Mouse (Mus musculus) MEL (cell line): ENCODE measurements at regions not wholly inside any gene's neighbourhood (a gene's known extent, or its start where the extent isn't known, plus 50 kb on each side); places are given as distances from the start of the nearest gene placed in this dataset.

Experiments used
- DNase-seq: peaks from one replicate; pipeline ENCODE4 v3.0.0; 2011; ENCODE audit warnings: low read depth, low spot score
- H3K27ac ChIP-seq: 2 replicates; pipeline ENCODE4 v1.5.1; 2012; ENCODE audit warnings: low read depth, mild to moderate bottlenecking, control low read depth, low read length, moderate library complexity; ENCODE audit not compliant: control insufficient read depth
- H3K27me3 ChIP-seq, 2 experiments: fragments of 150-350 bp in 1 of 2; sonication (generic) in 1 of 2; 2 replicates each; pipeline ENCODE4 v1.6.1; 2012; ENCODE audit warnings: low read length in 2 of 2, mild to moderate bottlenecking in 2 of 2, improper control_type of control experiment in 1 of 2, moderate library complexity in 1 of 2; ENCODE audit not compliant: insufficient read depth in 2 of 2, control insufficient read depth in 1 of 2
- H3K36me3 ChIP-seq, 2 experiments: 2 replicates each; pipeline ENCODE4 v1.6.1; 2012 to 2014; ENCODE audit warnings: low read length in 2 of 2, improper control_type of control experiment in 1 of 2, inconsistent platforms in 1 of 2, mild to moderate bottlenecking in 1 of 2; ENCODE audit not compliant: insufficient read depth in 2 of 2, control insufficient read depth in 1 of 2
- H3K4me1 ChIP-seq, 2 experiments: fragments of 150-350 bp in 1 of 2; sonication (generic) in 1 of 2; 2 replicates each; pipeline ENCODE4 v1.6.1; 2012; ENCODE audit warnings: low read length in 2 of 2, improper control_type of control experiment in 1 of 2, mild to moderate bottlenecking in 1 of 2; ENCODE audit not compliant: insufficient read depth in 2 of 2, control insufficient read depth in 1 of 2
- H3K4me3 ChIP-seq, 2 experiments: fragments of 150-350 bp in 1 of 2; sonication (generic) in 1 of 2; 2 replicates each; pipeline ENCODE4 v1.5.1; 2012; ENCODE audit warnings: low read depth in 2 of 2, low read length in 2 of 2, mild to moderate bottlenecking in 2 of 2, moderate library complexity in 2 of 2, control low read depth in 1 of 2, improper control_type of control experiment in 1 of 2; ENCODE audit not compliant: control insufficient read depth in 1 of 2, insufficient read depth in 1 of 2
- H3K79me2 ChIP-seq: 2 replicates; pipeline ENCODE4 v1.6.1; 2012; ENCODE audit warnings: mild to moderate bottlenecking, low read length, moderate library complexity; ENCODE audit not compliant: control insufficient read depth, poor library complexity, insufficient read depth
- H3K9ac ChIP-seq: 2 replicates; pipeline ENCODE4 v1.6.1; 2012; ENCODE audit warnings: low read depth, mild to moderate bottlenecking, control low read depth, low read length, moderate library complexity; ENCODE audit not compliant: control insufficient read depth, poor library complexity, severe bottlenecking
- H3K9me3 ChIP-seq: fragments of 150-350 bp; sonication (generic); replicated peaks from 2 replicates; pipeline ENCODE4 v1.6.1; 2012; ENCODE audit warnings: mild to moderate bottlenecking, low read length, improper control_type of control experiment, moderate library complexity; ENCODE audit not compliant: insufficient read depth
- BHLHE40 ChIP-seq: IDR thresholded peaks from 2 replicates; pipeline ENCODE4 v1.6.1; 2012; ENCODE audit warnings: low read depth, mild to moderate bottlenecking, inconsistent platforms, low read length, improper control_type of control experiment, borderline replicate concordance
- CHD2 ChIP-seq: IDR thresholded peaks from 2 replicates; pipeline ENCODE4 v1.6.1; 2011; ENCODE audit warnings: low read length, improper control_type of control experiment
- CTCF ChIP-seq, 3 experiments: IDR thresholded peaks in 2 of 3; conservative IDR thresholded peaks in 1 of 3; 2 replicates each; pipeline ENCODE4 v1.5.1; 2011 to 2012; ENCODE audit warnings: low read length in 3 of 3, low read depth in 2 of 3, mild to moderate bottlenecking in 2 of 3, improper control_type of control experiment in 1 of 3, inconsistent platforms in 1 of 3, mixed read lengths in 1 of 3, moderate library complexity in 1 of 3; ENCODE audit not compliant: control insufficient read depth in 1 of 3, insufficient read depth in 1 of 3, poor library complexity in 1 of 3, severe bottlenecking in 1 of 3
- ETS1 ChIP-seq: IDR thresholded peaks from 2 replicates; pipeline ENCODE4 v1.6.1; 2012; ENCODE audit warnings: low read depth, mild to moderate bottlenecking, inconsistent platforms, low read length, improper control_type of control experiment, moderate library complexity
- GABPA ChIP-seq: IDR thresholded peaks from 2 replicates; pipeline ENCODE4 v1.6.1; 2012; ENCODE audit warnings: low read depth, mild to moderate bottlenecking, inconsistent platforms, low read length, improper control_type of control experiment, moderate library complexity
- GATA1 ChIP-seq: IDR thresholded peaks from 2 replicates; pipeline ENCODE4 v1.6.1; 2011; ENCODE audit warnings: low read depth, low read length, improper control_type of control experiment
- HCFC1 ChIP-seq: IDR thresholded peaks from 2 replicates; pipeline ENCODE4 v1.6.1; 2012; ENCODE audit warnings: low read depth, mild to moderate bottlenecking, inconsistent platforms, low read length, improper control_type of control experiment, moderate library complexity
- KAT2A ChIP-seq: conservative IDR thresholded peaks from 2 replicates; pipeline ENCODE4 v1.6.1; 2012; ENCODE audit warnings: low read depth, low read length, improper control_type of control experiment, inconsistent platforms
- MAX ChIP-seq: IDR thresholded peaks from 2 replicates; pipeline ENCODE4 v1.6.1; 2011; ENCODE audit warnings: low read length, improper control_type of control experiment
- MEF2A ChIP-seq: IDR thresholded peaks from 2 replicates; pipeline ENCODE4 v1.6.1; 2014; ENCODE audit warnings: low read depth, mild to moderate bottlenecking, inconsistent platforms, low read length, improper control_type of control experiment; ENCODE audit not compliant: poor library complexity, insufficient replicate concordance, severe bottlenecking; ENCODE audit errors: extremely low read depth
- MXI1 ChIP-seq: IDR thresholded peaks from 2 replicates; pipeline ENCODE4 v1.6.1; 2011; ENCODE audit warnings: mild to moderate bottlenecking, low read depth, low read length, improper control_type of control experiment
- MYC ChIP-seq: IDR thresholded peaks from 2 replicates; pipeline ENCODE4 v1.6.1; 2011; ENCODE audit warnings: low read depth, mild to moderate bottlenecking, low read length, improper control_type of control experiment, moderate library complexity
- NELFE ChIP-seq: IDR thresholded peaks from 2 replicates; pipeline ENCODE4 v1.6.1; 2011; ENCODE audit warnings: low read depth, low read length, improper control_type of control experiment
- NRF1 ChIP-seq: IDR thresholded peaks from 2 replicates; pipeline ENCODE4 v1.6.1; 2014; ENCODE audit warnings: low read depth, mild to moderate bottlenecking, inconsistent platforms, low read length, improper control_type of control experiment, moderate library complexity; ENCODE audit not compliant: poor library complexity, insufficient read depth, severe bottlenecking
- RAD21 ChIP-seq: IDR thresholded peaks from 2 replicates; pipeline ENCODE4 v1.6.1; 2011; ENCODE audit warnings: mild to moderate bottlenecking, low read depth, low read length, improper control_type of control experiment
- RCOR1 ChIP-seq: IDR thresholded peaks from 2 replicates; pipeline ENCODE4 v1.6.1; 2012; ENCODE audit warnings: low read depth, mild to moderate bottlenecking, inconsistent platforms, low read length, improper control_type of control experiment
- TAL1 ChIP-seq: IDR thresholded peaks from 2 replicates; pipeline ENCODE4 v1.6.1; 2012; ENCODE audit warnings: mild to moderate bottlenecking, inconsistent platforms, low read length, moderate library complexity, mixed read lengths
- TCF12 ChIP-seq: IDR thresholded peaks from 2 replicates; pipeline ENCODE4 v1.6.1; 2014; ENCODE audit warnings: low read depth, mild to moderate bottlenecking, inconsistent platforms, low read length, improper control_type of control experiment, moderate library complexity
- UBTF ChIP-seq: IDR thresholded peaks from 2 replicates; pipeline ENCODE4 v1.6.1; 2012; ENCODE audit warnings: low read depth, mild to moderate bottlenecking, inconsistent platforms, low read length, improper control_type of control experiment, moderate library complexity, borderline replicate concordance; ENCODE audit not compliant: insufficient read depth
- USF1 ChIP-seq: IDR thresholded peaks from 2 replicates; pipeline ENCODE4 v1.6.1; 2014; ENCODE audit warnings: low read depth, mild to moderate bottlenecking, inconsistent platforms, low read length, improper control_type of control experiment, moderate library complexity
- USF2 ChIP-seq, 2 experiments: IDR thresholded peaks; 2 replicates each; pipeline ENCODE4 v1.6.1; 2011 to 2012; ENCODE audit warnings: improper control_type of control experiment in 2 of 2, low read length in 2 of 2, borderline replicate concordance in 1 of 2, inconsistent platforms in 1 of 2, low read depth in 1 of 2, mild to moderate bottlenecking in 1 of 2; ENCODE audit not compliant: insufficient read depth in 1 of 2
- ZC3H11A ChIP-seq: IDR thresholded peaks from 2 replicates; pipeline ENCODE4 v1.6.1; 2012; ENCODE audit warnings: low read depth, mild to moderate bottlenecking, inconsistent platforms, low read length, improper control_type of control experiment
- ZKSCAN1 ChIP-seq: IDR thresholded peaks from 2 replicates; pipeline ENCODE4 v1.6.1; 2012; ENCODE audit warnings: low read depth, mild to moderate bottlenecking, inconsistent platforms, low read length, improper control_type of control experiment, moderate library complexity
- ZMIZ1 ChIP-seq: IDR thresholded peaks from 2 replicates; pipeline ENCODE4 v1.6.1; 2012; ENCODE audit warnings: low read depth, mild to moderate bottlenecking, inconsistent platforms, low read length, improper control_type of control experiment, moderate library complexity
- ZNF384 ChIP-seq: IDR thresholded peaks from 2 replicates; pipeline ENCODE4 v1.6.1; 2012; ENCODE audit warnings: low read depth, mild to moderate bottlenecking, inconsistent platforms, low read length, improper control_type of control experiment

DNA sequence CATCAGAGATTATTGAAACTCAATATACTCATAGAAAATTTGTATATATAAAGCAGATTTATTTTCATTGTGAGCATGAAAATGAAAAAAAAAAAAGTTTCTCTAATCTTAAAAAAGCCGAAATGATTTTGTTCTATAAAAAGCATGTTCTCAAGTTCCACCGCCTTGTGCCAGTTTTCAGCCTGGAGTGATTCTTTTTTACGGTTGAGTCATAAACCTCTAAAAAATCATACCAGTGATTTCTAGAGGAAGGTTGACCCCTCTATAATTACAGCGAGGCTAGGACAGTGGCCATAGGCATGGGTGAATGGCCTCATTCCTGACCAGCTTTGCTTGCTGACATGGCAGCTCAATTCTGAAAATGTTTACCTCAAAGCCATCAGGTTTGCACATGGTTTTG, 98.6 kb upstream of the Prmt6 start:
- Histone ChIP-seq H3K4me3 (no peak overlapping the region), H3K27me3 (no peaks in the 10 kb centered on the region), H3K79me2 (no peaks in the 10 kb centered on the region), H3K36me3 (no peaks in the 10 kb centered on the region), H3K27ac (no peak overlapping the region), H3K9ac (no peak overlapping the region), H3K4me1 (no peaks in the 10 kb centered on the region), H3K9me3 (no peaks in the 10 kb centered on the region)
- TF ChIP-seq RAD21 (no peak), UBTF (no peak), TAL1 (no peak), NELFE (no peak), MAX (no peak), TCF12 (no peak), MEF2A (no peak), GABPA (no peak), HCFC1 (no peak), MXI1 (no peak), USF2 (IDR thresholded peaks at IDR 0.05; ENCODE audit: borderline replicate concordance in 1 of 2, insufficient read depth in 1 of 2, low read depth in 1 of 2, low read length in 2 of 2) (no peak), KAT2A (no peak), ZKSCAN1 (no peak), CTCF (IDR thresholded peaks at IDR 0.05 in 2 of 3, conservative IDR thresholded peaks at IDR 0.05 in 1 of 3; ENCODE audit: control insufficient read depth in 1 of 3, insufficient read depth in 1 of 3, low read depth in 2 of 3, low read length in 3 of 3, poor library complexity in 1 of 3, severe bottlenecking in 1 of 3) (no peak)
- DNase-seq = no peak

DNA sequence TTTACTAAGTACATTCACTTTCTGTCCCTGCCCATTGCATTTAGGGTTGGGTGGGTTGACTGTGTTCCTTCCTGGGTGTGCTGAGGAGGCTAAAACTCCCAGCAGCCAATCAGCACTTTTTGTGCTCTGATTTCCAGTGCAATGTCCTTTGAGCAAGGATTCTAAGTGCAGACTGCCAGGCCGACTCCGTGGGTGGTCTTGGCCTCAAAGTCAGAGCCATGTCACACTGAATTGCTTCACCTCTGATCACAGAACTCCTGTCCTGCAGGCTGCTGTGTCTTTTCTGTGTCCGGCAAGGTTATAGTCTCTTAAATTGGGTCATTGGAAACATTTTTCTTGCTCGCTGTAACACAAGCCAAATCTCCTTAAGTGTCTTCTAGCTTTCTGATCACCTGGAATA, 94.0 kb upstream of the Prmt6 start:
- H3K36me3 ChIP-seq = no peaks in the 10 kb centered on the region
- no peak overlapping the region for H3K27ac ChIP-seq
- H3K79me2 ChIP-seq = no peaks in the 10 kb centered on the region
- H3K9me3 ChIP-seq = no peaks in the 10 kb centered on the region
- H3K4me1 ChIP-seq = no peaks in the 10 kb centered on the region
- no peak for TF ChIP-seq CTCF (IDR thresholded peaks at IDR 0.05 in 2 of 3, conservative IDR thresholded peaks at IDR 0.05 in 1 of 3; ENCODE audit: control insufficient read depth in 1 of 3, insufficient read depth in 1 of 3, low read depth in 2 of 3, low read length in 3 of 3, poor library complexity in 1 of 3, severe bottlenecking in 1 of 3)
- no peak for TF ChIP-seq USF1
- TF ChIP-seq ETS1 = no peak
- TF ChIP-seq HCFC1 = no peak
- no peak for TF ChIP-seq TCF12
- TF ChIP-seq CHD2 = no peak
- TF ChIP-seq MYC = no peak
- TF ChIP-seq NRF1 = no peak
- no peak for TF ChIP-seq GATA1
- TF ChIP-seq ZC3H11A = no peak
- TF ChIP-seq ZNF384 = no peak
- TF ChIP-seq BHLHE40 = no peak
- no peak for TF ChIP-seq ZMIZ1
- no peak for TF ChIP-seq RAD21
- no peak for TF ChIP-seq NELFE
- TF ChIP-seq RCOR1 = no peak
- no peak for TF ChIP-seq UBTF
- no peak for DNase-seq
- H3K4me3 ChIP-seq = no peak overlapping the region
- H3K27me3 ChIP-seq = no peaks in the 10 kb centered on the region
- H3K9ac ChIP-seq = no peak overlapping the region
